ENCODE assay signal across 7 mouse cellular contexts in the genomic region with DNA sequence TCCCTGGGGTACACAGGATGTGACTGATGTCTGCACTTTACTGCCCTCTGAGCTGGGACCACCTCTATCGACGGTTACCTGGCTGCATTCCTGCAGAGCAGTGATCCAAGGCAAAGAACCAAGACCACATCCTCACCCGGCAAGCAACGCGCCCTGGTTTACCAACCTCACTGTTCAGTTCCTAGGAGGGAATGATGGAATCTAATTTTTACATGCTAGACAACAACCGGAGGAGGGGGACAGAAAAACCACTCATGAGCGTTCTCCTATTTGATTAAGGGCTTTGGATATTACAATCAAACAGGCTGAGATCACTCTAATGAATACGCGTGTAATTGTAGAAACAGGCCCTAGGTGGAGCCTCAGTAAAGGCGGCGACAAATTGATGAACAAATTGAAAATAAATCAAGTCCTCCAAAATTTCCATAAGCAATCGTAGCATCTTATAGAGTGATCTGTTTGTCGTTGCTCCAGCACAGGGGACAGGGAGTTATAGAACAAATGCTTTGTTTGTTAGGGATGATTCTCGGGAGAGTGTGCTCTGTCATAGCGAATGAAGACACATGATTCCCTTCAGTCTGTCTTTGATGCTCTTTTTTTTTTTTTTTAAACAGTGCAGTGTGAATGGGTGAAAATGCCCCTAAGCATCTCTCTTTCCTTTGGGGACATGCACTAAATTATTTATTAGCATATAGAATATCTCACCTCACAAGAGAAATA. TPM values are rescaled to one million over a fixed set of nuclear protein-coding genes. Genes with fewer than 3 reads are reported as not detected.
DNase-seq lines count a peak whose midpoint lies in the region; ATAC-seq lines count a peak whose summit lies in the region.

No protein-coding gene starts in this region.

- peak; percentile 43 for ATAC-seq in inflammation-experienced regulatory T-cells, adult 6 months
- 0 out of 2 replicates have a peak, but pooled peaks have one; percentile 29 for ATAC-seq in megakaryocyte progenitor cell, adult 5-6 weeks (replicated peaks; ENCODE audit: poor library complexity)
- ATAC-seq in megakaryocyte, adult 5-6 weeks (ENCODE audit: poor library complexity, severe bottlenecking), result no peak

- peak; percentile 9 for DNase-seq in urinary bladder, postnatal 14 days (ENCODE audit: low spot score)
- no peak for DNase-seq in urinary bladder, adult 2 months (ENCODE audit: low spot score)
- peak; percentile 45 to 57 for DNase-seq in cerebellum, postnatal 25 days
- no peak for DNase-seq in gastrocnemius, postnatal 36 days

- intact Hi-C loops in gastrocnemius, postnatal 36 days (cut with DNase I), result loop anchor here (5.0 kb wide), 1 partner anchor 119 kb away; no protein-coding TSS in a partner anchor

RNA-seq across cellular contexts. Expression of a gene that starts 47.7 kb away (rescaled TPM):
- 4.8 and 5.2 TPM in 2 replicates for polyA plus RNA-seq in urinary bladder, adult 2 months (2012; rRNA removed)
- polyA plus RNA-seq in inflammation-experienced regulatory T-cells, adult 6 months (2017; shearing (Covaris generic)), result 10 to 100 TPM in 1 of 3 experiments, 1 to 10 TPM in 2; 6.7 to 14.3 (median 8.1) TPM
- 0.90 and 4.4 TPM in 2 replicates for total RNA-seq in megakaryocyte progenitor cell, adult 5-6 weeks (2015)
- total RNA-seq in megakaryocyte progenitor cell, adult 5-6 weeks (2017), result 0.87 and 2.8 TPM in 2 replicates
- total RNA-seq in megakaryocyte, adult 5-6 weeks (2015), result 1.1 and 1.6 TPM in 2 replicates
- total RNA-seq in megakaryocyte, adult 5-6 weeks (2017), result 0.16 and 1.2 TPM in 2 replicates
- under 1 TPM; 0.87 to 0.99 TPM for total RNA-seq in gastrocnemius, postnatal 36 days (2021)

RNA-seq across cellular contexts. Expression of a gene that starts 59.5 kb away (rescaled TPM):
- 53.1 and 53.3 TPM in 2 replicates for polyA plus RNA-seq in urinary bladder, adult 2 months (2012; rRNA removed)
- 10 to 100 TPM in 2 of 3 experiments, under 1 TPM in 1; 0.96 to 17.1 (median 11.0) TPM for polyA plus RNA-seq in inflammation-experienced regulatory T-cells, adult 6 months (2017; shearing (Covaris generic))
- total RNA-seq in megakaryocyte progenitor cell, adult 5-6 weeks (2015), result 0.39 and 0.49 TPM in 2 replicates
- total RNA-seq in megakaryocyte progenitor cell, adult 5-6 weeks (2017), result under 0.01 and 0.07 TPM in 2 replicates
- not detected in 2 replicates for total RNA-seq in megakaryocyte, adult 5-6 weeks (2015)
- total RNA-seq in megakaryocyte, adult 5-6 weeks (2017), result 0.11 TPM in 1 of 2 replicates, not detected in the other
- 1 to 10 TPM; 1.1 to 1.9 TPM for total RNA-seq in gastrocnemius, postnatal 36 days (2021)

Comparison
In these comparisons a context has a peak if more than half of its experiments do, and no peak if none do; other contexts are left out.
1. DNase-seq: peak in urinary bladder, postnatal 14 days (single experiment) and cerebellum, postnatal 25 days (2 of 2); none in urinary bladder, adult 2 months (single experiment) and gastrocnemius, postnatal 36 days (0 of 2).